Mouse (Mus musculus) hindbrain, embryonic 15.5 days (tissue): ENCODE data around the gene Caskin2. TPM values are rescaled to one million over a fixed set of nuclear protein-coding genes. Genes with fewer than 3 reads are reported as not detected.
A peak's percentile ranks its signal among the peaks of the same experiment; 100 is the strongest.

Experiments used
- ATAC-seq: fragments of 200-750 bp; cut with Nextera tagmentation; 2 replicates; pipeline ENCODE4 v1.8.0; 2017; ENCODE audit warnings: low read depth, moderate number of reproducible peaks, moderate TSS enrichment; ENCODE audit not compliant: low FRiP score
- H3K27ac ChIP-seq: fragments of 300-500 bp; sonication (generic); replicated peaks from 2 replicates; pipeline ENCODE4 v1.5.1; 2015; ENCODE audit warnings: mild to moderate bottlenecking, inconsistent platforms
- H3K27me3 ChIP-seq: fragments of 300-500 bp; sonication (generic); 2 replicates; pipeline ENCODE4 v1.6.1; 2015; ENCODE audit warnings: control low read depth, inconsistent platforms
- H3K36me3 ChIP-seq: fragments of 300-500 bp; sonication (generic); 2 replicates; pipeline ENCODE4 v1.6.1; 2015; ENCODE audit warnings: control low read depth, inconsistent platforms
- H3K4me1 ChIP-seq: fragments of 300-500 bp; sonication (generic); replicated peaks from 2 replicates; pipeline ENCODE4 v1.6.1; 2015; ENCODE audit warnings: control low read depth, inconsistent platforms
- H3K4me2 ChIP-seq: fragments of 300-500 bp; sonication (generic); 2 replicates; pipeline ENCODE4 v1.6.1; 2015; ENCODE audit warnings: moderate library complexity, mild to moderate bottlenecking, inconsistent platforms
- H3K4me3 ChIP-seq: fragments of 300-500 bp; sonication (generic); 2 replicates; pipeline ENCODE4 v1.5.1; 2015; ENCODE audit warnings: mild to moderate bottlenecking, inconsistent platforms
- H3K9ac ChIP-seq: fragments of 300-500 bp; sonication (generic); 2 replicates; pipeline ENCODE4 v1.6.1; 2015; ENCODE audit warnings: inconsistent platforms
- H3K9me3 ChIP-seq: fragments of 300-500 bp; sonication (generic); 2 replicates; pipeline ENCODE4 v1.6.1; 2016; ENCODE audit warnings: control low read depth, inconsistent platforms
- WGBS: fragments of 180-500 bp; shearing (Covaris S2); methylation state at CpG from one replicate; pipeline ENCODE4 v1.1.7; 2015; 5-methylcytosine and 5-hydroxymethylcytosine counted together
- polyA plus RNA-seq: library from polyadenylated mRNA; unstranded; fragments of >200 nt; fragmentation: Nextera tagmentation; extraction: Ambion mirVana; gene quantifications from 2 replicates; pipeline ENCODE4 v1.2.1, GENCODE M21; 2015

Caskin2 gene
- polyA plus RNA-seq, 1 experiment from 2014 or later = 12.2 TPM

DNA sequence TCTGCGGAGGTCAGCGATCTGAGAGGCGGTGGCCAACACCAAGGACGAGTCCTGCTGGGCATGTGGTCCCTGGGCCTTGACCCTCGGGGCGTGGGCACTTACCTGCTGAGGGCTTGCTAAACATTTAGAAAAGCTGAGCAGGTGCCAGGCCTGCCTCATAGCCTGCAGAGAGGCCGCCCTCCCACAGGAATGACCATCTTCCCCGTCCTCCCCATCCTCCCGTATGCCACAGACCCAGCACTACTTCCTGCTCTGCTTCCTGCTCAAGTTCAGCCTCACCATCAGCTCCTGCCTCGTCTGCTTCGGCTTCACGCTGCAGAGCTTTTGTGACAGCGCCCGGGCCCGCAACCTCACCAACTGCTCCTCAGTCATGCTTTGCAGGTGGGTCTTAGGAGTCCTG is 16.5 kb downstream of the Caskin2 start:
- no peak for ATAC-seq
- no peak overlapping the region for H3K4me3 ChIP-seq
- no peak overlapping the region for H3K4me2 ChIP-seq
- H3K4me1 ChIP-seq = no peaks in the 10 kb centered on the region
- no peaks in the 10 kb centered on the region for H3K27me3 ChIP-seq
- H3K36me3 ChIP-seq = peaks cover 57% of the 10 kb centered on the region
- H3K9ac ChIP-seq = no peak overlapping the region
- WGBS = 78% methylated on average over 15 of the region's 15 CpGs
- no peak overlapping the region for H3K27ac ChIP-seq
- H3K9me3 ChIP-seq = no peaks in the 10 kb centered on the region

DNA sequence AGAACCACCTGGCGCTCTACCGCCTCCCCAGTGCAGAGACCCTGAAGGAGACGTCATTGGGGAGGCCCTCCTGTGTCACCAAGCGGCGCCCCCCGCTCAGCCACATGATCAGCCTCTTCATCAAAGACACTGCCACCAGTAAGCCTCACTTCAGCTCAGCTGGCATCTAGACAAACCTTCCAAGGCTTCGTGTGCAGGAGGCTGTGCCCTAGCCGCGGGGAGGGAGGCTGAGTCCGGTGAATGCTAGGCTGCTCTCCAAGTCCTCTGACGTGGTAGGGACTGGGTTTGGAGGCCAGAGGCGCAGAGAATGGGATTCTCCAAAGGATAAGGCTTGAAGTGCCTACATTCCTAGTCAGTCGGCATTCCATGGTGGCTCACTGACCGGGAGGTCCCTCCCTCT is 21.1 kb downstream of the Caskin2 start:
- no peak overlapping the region for H3K27ac ChIP-seq
- H3K27me3 ChIP-seq = no peaks in the 10 kb centered on the region
- no peak for ATAC-seq
- no peak overlapping the region for H3K4me3 ChIP-seq
- peaks cover under 1% of the 10 kb centered on the region; the same call in 1 of the 2 replicates for H3K4me1 ChIP-seq
- 85% methylated on average over 14 of the region's 14 CpGs for WGBS
- peaks cover 63% of the 10 kb centered on the region for H3K36me3 ChIP-seq
- no peak overlapping the region for H3K4me2 ChIP-seq
- H3K9ac ChIP-seq = no peak overlapping the region
- H3K9me3 ChIP-seq = no peaks in the 10 kb centered on the region

DNA sequence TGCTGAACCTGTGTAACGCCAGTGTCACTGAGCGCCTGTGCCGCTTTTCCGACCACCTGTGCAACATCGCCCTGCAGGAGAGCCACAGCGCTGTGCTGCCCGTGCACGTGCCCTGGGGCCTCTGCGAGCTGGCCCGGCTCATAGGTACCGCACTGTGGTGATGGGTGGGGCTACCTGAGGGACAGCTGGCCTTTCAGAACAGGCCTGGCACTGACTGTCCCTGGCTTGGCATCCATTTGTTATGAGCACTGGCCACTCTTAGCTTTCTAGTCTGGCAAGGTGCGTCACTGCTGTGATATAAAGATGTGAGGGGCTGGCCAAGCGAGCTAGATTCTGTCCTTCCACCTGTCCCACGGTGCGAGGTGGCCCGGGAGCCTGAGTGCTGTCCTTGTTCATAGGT is 21.5 kb downstream of the Caskin2 start:
- Histone ChIP-seq H3K9me3 (no peaks in the 10 kb centered on the region), H3K4me1 (peaks cover 5% of the 10 kb centered on the region), H3K9ac (no peak overlapping the region), H3K27me3 (no peaks in the 10 kb centered on the region), H3K36me3 (peaks cover 63% of the 10 kb centered on the region), H3K4me3 (no peak overlapping the region), H3K27ac (no peak overlapping the region), H3K4me2 (no peak overlapping the region)
- ATAC-seq = no peak
- WGBS = 94% methylated on average over 16 of the region's 16 CpGs

DNA sequence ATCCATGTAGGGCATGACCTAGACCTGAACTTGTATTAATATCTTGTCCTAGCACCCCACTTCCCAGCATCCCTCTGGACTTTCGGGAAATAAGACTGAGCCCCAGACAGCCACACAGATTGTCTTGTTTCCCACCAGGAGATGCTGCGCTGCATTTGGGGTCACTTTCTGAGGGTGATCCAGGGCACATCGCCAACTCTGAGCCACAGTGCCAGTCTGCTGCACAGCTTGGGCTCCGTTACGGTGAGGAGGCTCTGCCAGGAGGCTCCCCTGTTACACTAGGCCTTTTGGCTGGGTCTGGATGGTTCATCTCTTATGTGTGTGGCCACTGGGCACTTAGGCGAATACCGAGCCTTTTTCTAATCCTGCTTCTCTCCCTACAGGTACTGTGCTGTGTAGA is 23.7 kb downstream of the Caskin2 start:
- H3K27me3 ChIP-seq = no peaks in the 10 kb centered on the region
- H3K4me3 ChIP-seq = no peak overlapping the region
- WGBS = 71% methylated on average over 7 of the region's 7 CpGs
- ATAC-seq = no peak
- H3K4me1 ChIP-seq = peaks cover 22% of the 10 kb centered on the region
- H3K9me3 ChIP-seq = no peaks in the 10 kb centered on the region
- H3K27ac ChIP-seq = no peak overlapping the region
- H3K9ac ChIP-seq = no peak overlapping the region
- peaks cover 46% of the 10 kb centered on the region for H3K36me3 ChIP-seq
- no peak overlapping the region for H3K4me2 ChIP-seq

DNA sequence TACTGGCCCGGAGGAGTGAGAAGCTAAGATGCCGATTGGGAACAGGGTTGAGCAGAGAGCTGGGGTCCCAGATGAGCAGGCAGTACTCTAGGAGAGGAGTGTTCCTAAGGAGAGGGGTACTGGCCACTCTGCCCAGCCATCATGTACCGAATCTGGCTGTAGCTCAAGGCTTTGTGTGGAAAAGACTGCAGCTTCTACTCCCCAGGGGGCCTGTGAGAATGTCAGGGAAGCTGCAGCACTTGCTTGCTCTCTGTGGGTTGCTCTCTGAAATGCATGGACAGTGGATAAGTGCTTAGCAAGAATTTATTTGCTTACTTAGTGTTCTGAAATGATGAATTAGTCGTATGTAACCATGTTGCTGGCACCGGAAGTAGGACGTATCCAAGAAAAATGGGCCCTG is 27.0 kb downstream of the Caskin2 start:
- WGBS = 53% methylated on average over 6 of the region's 6 CpGs
- H3K36me3 ChIP-seq = peaks cover 16% of the 10 kb centered on the region
- H3K4me3 ChIP-seq = no peak overlapping the region
- H3K27me3 ChIP-seq = no peaks in the 10 kb centered on the region
- 0 out of 2 replicates have a peak overlapping the region, but pooled peaks have one; percentile 10 for H3K9ac ChIP-seq
- ATAC-seq = no peak
- peak overlapping the region; percentile 51 for H3K27ac ChIP-seq
- H3K9me3 ChIP-seq = no peaks in the 10 kb centered on the region
- peaks cover 36% of the 10 kb centered on the region for H3K4me1 ChIP-seq
- no peak overlapping the region for H3K4me2 ChIP-seq

DNA sequence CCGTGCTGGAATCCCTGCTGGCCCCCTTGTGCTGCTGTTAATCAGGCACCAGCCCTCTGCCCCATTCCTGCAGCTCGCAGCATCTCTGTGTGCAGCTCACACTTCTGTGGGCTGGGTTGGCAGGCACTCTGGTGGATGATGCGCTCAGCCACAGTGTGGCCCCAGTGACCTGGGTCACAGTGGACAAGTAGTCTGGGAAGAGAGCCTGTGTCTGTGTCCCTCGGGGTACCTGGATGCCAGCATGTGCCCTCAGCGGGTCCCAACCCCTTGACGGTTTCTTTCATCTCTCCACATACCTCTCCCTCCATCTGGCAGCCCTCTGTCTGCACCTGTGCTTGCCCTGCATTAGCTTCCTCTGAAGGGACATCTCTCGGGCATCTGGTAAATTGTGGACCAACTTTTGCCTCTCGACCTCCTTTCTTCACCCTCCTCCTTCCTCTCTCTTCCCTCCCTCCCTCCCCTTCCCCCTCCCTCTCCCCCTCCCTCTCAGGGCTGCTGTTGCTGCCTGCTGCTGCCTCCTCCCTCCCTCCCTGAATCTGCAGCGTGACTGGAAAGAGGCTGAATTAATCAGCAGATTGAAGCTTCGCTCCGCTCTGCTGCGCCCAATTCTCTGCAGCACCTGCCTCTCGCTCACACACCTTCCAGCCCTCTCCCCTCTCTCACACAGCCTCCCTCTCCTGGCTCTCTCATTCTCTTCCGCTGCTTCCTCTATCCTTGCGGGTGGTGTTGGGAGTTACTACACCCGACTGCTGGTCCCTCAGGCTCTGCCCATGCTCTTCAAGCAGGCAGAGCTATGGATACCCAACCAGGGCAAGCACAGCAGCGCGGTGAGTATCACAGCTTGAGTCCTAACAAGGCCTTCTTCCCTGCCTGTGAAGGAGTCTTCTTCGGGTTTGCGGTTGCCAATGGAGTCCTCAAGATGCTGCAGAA is 33.0 kb downstream of the Caskin2 start:
- H3K27ac ChIP-seq = peak overlapping the region; percentile 87
- H3K27me3 ChIP-seq = no peaks in the 10 kb centered on the region
- no peaks in the 10 kb centered on the region for H3K9me3 ChIP-seq
- peak overlapping the region; percentile 31 for H3K4me3 ChIP-seq
- 4% methylated on average over 19 of the region's 20 CpGs for WGBS
- H3K4me1 ChIP-seq = peaks cover 61% of the 10 kb centered on the region
- peak; percentile 78 for ATAC-seq
- peak overlapping the region; percentile 53 for H3K4me2 ChIP-seq
- no peaks in the 10 kb centered on the region for H3K36me3 ChIP-seq
- peak overlapping the region; percentile 7 for H3K9ac ChIP-seq

DNA sequence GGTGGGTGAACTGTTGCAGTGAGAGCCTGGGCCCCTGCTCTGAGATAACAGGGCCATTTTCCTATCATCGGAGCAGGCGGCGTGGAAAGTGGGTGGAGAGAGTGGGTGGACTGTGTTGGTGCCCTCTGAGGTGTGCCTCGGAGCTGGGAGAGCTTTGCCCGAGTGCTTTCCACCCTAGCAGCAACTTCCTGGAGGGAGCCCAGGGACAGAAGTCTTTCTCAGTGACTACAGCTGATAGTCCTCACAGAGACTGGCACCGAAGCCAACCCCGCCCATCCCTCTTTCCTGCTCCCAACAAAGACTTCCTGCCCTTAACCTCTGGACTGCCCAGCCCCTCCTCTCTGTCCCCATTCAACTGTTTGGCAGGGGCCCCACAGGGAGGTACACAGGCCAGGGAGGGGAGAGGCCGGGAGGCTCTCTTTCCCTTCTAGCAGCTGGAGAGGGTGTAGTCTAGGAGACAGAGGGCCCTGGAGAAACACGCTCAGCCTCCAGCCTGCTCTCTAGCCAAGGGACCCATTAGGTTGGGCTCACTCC is 34.3 kb downstream of the Caskin2 start:
- Histone ChIP-seq H3K9me3 (no peaks in the 10 kb centered on the region), H3K36me3 (no peaks in the 10 kb centered on the region), H3K4me3 (no peak overlapping the region), H3K4me2 (no peak overlapping the region), H3K4me1 (peaks cover 63% of the 10 kb centered on the region), H3K27me3 (no peaks in the 10 kb centered on the region), H3K27ac (peak overlapping the region; percentile 87), H3K9ac (no peak overlapping the region)
- peak; percentile 85 for ATAC-seq
- 18% methylated on average over 9 of the region's 9 CpGs for WGBS

DNA sequence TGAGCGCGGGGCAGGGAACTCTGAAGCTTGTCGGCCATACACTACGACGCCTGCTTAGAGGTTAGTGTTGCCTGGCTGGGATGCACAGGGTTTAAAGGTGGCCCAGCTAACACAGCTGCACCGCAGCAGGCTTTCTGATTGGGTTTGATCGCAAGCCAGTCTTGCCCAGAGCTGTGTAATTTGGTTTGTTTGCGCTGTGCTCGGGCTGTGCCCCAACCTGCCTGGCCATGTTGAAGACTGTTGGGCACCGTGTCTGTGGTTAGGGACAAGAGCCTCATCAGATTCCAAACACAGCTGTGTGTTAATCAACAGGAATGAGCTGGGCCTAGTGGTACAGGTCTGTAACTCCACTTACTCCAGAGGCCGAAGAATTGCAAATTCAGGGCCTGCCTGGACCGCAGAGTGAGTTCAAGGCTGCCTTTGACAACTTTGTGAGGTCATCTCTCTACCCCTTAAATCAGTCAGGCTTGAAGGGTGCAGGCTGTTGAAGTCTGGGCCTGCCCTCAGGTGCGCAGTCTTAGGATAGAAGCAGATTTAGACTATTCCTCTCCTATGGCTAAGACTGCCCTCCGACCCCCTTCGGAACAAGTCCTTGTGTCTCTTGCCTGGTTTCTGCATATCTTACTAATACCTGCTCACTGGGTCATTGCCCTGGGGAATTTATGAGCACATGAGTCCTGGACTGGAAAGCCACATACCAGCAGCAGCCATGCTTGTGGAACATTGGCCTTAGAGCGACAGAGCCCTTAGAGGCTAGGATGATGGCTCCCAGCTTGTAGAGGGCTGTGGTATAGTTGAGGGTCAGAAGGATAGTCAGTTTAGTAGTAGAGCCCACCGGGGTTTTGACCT is 35.7 kb downstream of the Caskin2 start:
- WGBS = 82% methylated on average over 17 of the region's 17 CpGs
- H3K36me3 ChIP-seq = no peaks in the 10 kb centered on the region
- H3K9ac ChIP-seq = no peak overlapping the region
- H3K4me1 ChIP-seq = peaks cover 53% of the 10 kb centered on the region
- H3K27ac ChIP-seq = no peak overlapping the region
- H3K27me3 ChIP-seq = no peaks in the 10 kb centered on the region
- no peaks in the 10 kb centered on the region for H3K9me3 ChIP-seq
- H3K4me3 ChIP-seq = no peak overlapping the region
- no peak for ATAC-seq
- no peak overlapping the region for H3K4me2 ChIP-seq

- no peaks in the 10 kb centered on the region for H3K27me3 ChIP-seq
- ATAC-seq = no peak
- H3K36me3 ChIP-seq = no peaks in the 10 kb centered on the region
- no peak overlapping the region for H3K4me2 ChIP-seq
- H3K9me3 ChIP-seq = no peaks in the 10 kb centered on the region
- peaks cover 53% of the 10 kb centered on the region for H3K4me1 ChIP-seq
- H3K27ac ChIP-seq = no peak overlapping the region
- H3K9ac ChIP-seq = no peak overlapping the region
- WGBS = 51% methylated on average over 9 of the region's 9 CpGs
- H3K4me3 ChIP-seq = no peak overlapping the region
Observed at GRCm38 (mm10) chr11:115776954-115777353, 36.5 kb downstream of the Caskin2 start.

DNA sequence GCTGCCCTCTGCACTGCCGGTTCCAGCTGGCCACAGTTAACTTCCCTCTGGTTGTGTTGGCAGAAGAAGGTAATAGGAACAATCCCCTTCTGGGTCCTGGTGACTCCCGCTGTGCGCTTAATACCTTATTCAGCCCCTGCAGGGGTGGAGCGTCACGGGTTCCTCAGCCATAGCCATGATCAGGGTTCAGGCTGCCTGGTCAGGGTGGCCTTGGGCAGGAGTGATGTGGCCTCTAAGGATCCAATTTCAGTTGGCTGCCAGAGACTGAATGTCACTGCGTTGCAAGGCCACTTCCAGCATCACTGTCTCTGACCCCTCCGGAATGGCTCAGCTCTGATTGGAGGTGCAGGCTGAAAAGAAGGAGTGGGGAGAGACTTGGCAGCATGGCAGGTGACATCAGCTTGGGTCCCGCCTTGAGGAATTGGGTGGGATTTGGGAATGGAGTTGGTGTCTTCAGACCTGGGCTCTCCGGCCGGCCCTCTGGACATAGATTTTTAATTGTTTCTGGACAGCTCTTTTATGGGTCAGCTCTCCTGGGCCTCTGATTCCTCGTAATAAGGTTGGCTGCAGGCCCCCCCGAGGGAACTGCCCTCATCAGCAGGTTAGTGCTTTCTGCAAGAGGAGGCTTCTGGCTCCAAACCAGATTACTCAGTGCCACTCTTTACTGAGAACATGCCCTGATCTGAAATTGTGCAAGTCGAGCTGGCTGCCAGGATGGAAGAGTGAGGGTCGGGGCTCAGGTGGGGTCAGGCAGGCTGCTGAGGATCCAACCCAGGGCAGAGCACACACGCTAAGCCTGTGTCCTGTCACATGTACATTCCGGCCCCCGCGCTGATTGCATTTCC is 37.4 kb downstream of the Caskin2 start:
- no peak overlapping the region for H3K4me3 ChIP-seq
- no peak for ATAC-seq
- H3K9ac ChIP-seq = no peak overlapping the region
- WGBS = 33% methylated on average over 18 of the region's 18 CpGs
- no peaks in the 10 kb centered on the region for H3K9me3 ChIP-seq
- H3K27me3 ChIP-seq = no peaks in the 10 kb centered on the region
- H3K27ac ChIP-seq = 0 out of 2 replicates have a peak overlapping the region, but pooled peaks have one; percentile 39
- H3K4me2 ChIP-seq = peak overlapping the region; percentile 20
- peaks cover 44% of the 10 kb centered on the region for H3K4me1 ChIP-seq
- no peaks in the 10 kb centered on the region for H3K36me3 ChIP-seq

DNA sequence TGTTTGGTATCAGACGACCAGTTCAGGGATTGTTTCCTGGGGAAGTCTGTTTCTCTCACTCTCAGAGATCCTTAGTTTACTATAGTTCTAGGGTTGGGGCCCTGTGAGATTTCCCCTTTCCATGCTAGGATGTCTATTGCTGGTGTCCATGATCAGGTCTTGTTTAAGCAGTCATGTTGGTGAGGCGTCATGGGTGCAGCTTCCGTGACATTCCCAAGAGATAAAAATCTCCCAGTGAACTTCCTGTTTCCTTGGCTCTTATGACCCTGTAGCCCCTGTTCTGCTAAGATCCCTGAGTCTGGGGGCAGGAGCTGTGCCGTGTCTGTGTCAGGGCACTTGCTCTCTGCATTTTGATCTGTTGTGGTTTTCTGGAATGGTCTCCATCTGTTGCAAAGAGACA is 38.8 kb downstream of the Caskin2 start:
- no peak overlapping the region for H3K9ac ChIP-seq
- no peak overlapping the region for H3K4me3 ChIP-seq
- H3K9me3 ChIP-seq = no peaks in the 10 kb centered on the region
- H3K27me3 ChIP-seq = no peaks in the 10 kb centered on the region
- no peak overlapping the region for H3K27ac ChIP-seq
- WGBS = 81% methylated on average over 4 of the region's 4 CpGs
- H3K4me1 ChIP-seq = peaks cover 36% of the 10 kb centered on the region
- no peak for ATAC-seq
- no peak overlapping the region for H3K4me2 ChIP-seq
- H3K36me3 ChIP-seq = no peaks in the 10 kb centered on the region
